Mouse (Mus musculus) stomach, embryonic 14.5 days (tissue): ENCODE results near the gene Dqx1. TPM values are rescaled to one million over a fixed set of nuclear protein-coding genes. Genes with fewer than 3 reads are reported as not detected.

Experiments used
- ATAC-seq: fragments of 200-750 bp; cut with Nextera tagmentation; 2 replicates; pipeline ENCODE4 v1.8.0; 2017; ENCODE audit warnings: low read depth, moderate TSS enrichment; ENCODE audit not compliant: insufficient number of reproducible peaks, insufficient read depth, low FRiP score
- H3K27ac ChIP-seq: fragments of 300-500 bp; sonication (generic); 2 replicates; pipeline ENCODE4 v1.5.1; 2014; ENCODE audit warnings: mild to moderate bottlenecking, low read length, moderate library complexity, mixed read lengths
- H3K27me3 ChIP-seq: fragments of 300-500 bp; sonication (generic); 2 replicates; pipeline ENCODE4 v1.6.1; 2014; ENCODE audit warnings: low read length, control low read depth, mixed read lengths; ENCODE audit not compliant: control insufficient read depth, insufficient read depth
- H3K36me3 ChIP-seq: fragments of 300-500 bp; sonication (generic); 2 replicates; pipeline ENCODE4 v1.6.1; 2014; ENCODE audit warnings: mild to moderate bottlenecking, control low read depth, low read length, moderate library complexity, mixed read lengths; ENCODE audit not compliant: control insufficient read depth, insufficient read depth
- H3K4me1 ChIP-seq: fragments of 300-500 bp; sonication (generic); 2 replicates; pipeline ENCODE4 v1.6.1; 2014; ENCODE audit warnings: low read length, control low read depth, mixed read lengths; ENCODE audit not compliant: control insufficient read depth, insufficient read depth
- H3K4me2 ChIP-seq: fragments of 300-500 bp; sonication (generic); replicated peaks from 2 replicates; pipeline ENCODE4 v1.6.1; 2014; ENCODE audit warnings: low read depth, low read length, control low read depth
- H3K4me3 ChIP-seq: fragments of 300-500 bp; sonication (generic); 2 replicates; pipeline ENCODE4 v1.5.1; 2014; ENCODE audit warnings: low read depth, low read length, control low read depth
- H3K9ac ChIP-seq: fragments of 300-500 bp; sonication (generic); replicated peaks from 2 replicates; pipeline ENCODE4 v1.6.1; 2014; ENCODE audit warnings: low read depth, mild to moderate bottlenecking, control low read depth, low read length, moderate library complexity, mixed read lengths
- H3K9me3 ChIP-seq: fragments of 300-500 bp; sonication (generic); 2 replicates; pipeline ENCODE4 v1.6.1; 2016; ENCODE audit warnings: low read depth, low read length, control low read depth; ENCODE audit not compliant: control insufficient read depth
- WGBS: fragments of 180-500 bp; shearing (Covaris S2); extraction: QIAGEN DNeasy Blood & Tissue Kit; methylation state at CpG from one replicate; pipeline ENCODE4 v1.1.7; 2014; 5-methylcytosine and 5-hydroxymethylcytosine counted together
- polyA plus RNA-seq: library from polyadenylated mRNA; unstranded; fragments of >200 nt; fragmentation: Nextera tagmentation; extraction: Ambion mirVana; gene quantifications from 2 replicates; pipeline ENCODE4 v1.2.1, GENCODE M21; 2014

Dqx1 gene
- polyA plus RNA-seq, 1 experiment from 2014 or later: 4.2 TPM

- Histone ChIP-seq H3K4me1 (peaks cover 20% of the 10 kb centered on the region), H3K36me3 (peaks cover 13% of the 10 kb centered on the region), H3K4me3 (peak within 1 kb of the TSS; percentile 98), H3K9me3 (no peaks in the 10 kb centered on the region), H3K4me2 (peak within 1 kb of the TSS; percentile 94), H3K27me3 (no peaks in the 10 kb centered on the region), H3K9ac (peak within 1 kb of the TSS; percentile 93), H3K27ac (peak within 1 kb of the TSS; percentile 78)
- ATAC-seq: peak; percentile 3; the same call in 1 of the 2 replicates
- WGBS: under 1% methylated on average over 50 of the region's 50 CpGs
Measured at GRCm38 (mm10) chr6:83054871-83055431, 2.7 kb upstream of the Dqx1 start, which contains the start of gene Htra2. Htra2 (minus strand) TSS chr6:83055273.

GRCm38 (mm10) chr6:83058725-83059124 is 1.1 kb downstream of the Dqx1 start:
- Histone ChIP-seq H3K27me3 (peaks cover 8% of the 10 kb centered on the region), H3K27ac (no peak overlapping the region), H3K9ac (no peak overlapping the region), H3K9me3 (no peaks in the 10 kb centered on the region), H3K4me3 (no peak overlapping the region), H3K4me1 (peaks cover 10% of the 10 kb centered on the region; the same call in 1 of the 2 replicates), H3K36me3 (peaks cover 8% of the 10 kb centered on the region), H3K4me2 (peak overlapping the region; percentile 23)
- WGBS: 80% methylated on average over 2 of the region's 2 CpGs
- no peak for ATAC-seq

- Histone ChIP-seq H3K36me3 (no peaks in the 10 kb centered on the region), H3K4me1 (peaks cover under 1% of the 10 kb centered on the region; the same call in 1 of the 2 replicates), H3K27me3 (peaks cover 71% of the 10 kb centered on the region), H3K9ac (no peak overlapping the region), H3K9me3 (no peaks in the 10 kb centered on the region), H3K27ac (no peak overlapping the region), H3K4me2 (no peak overlapping the region), H3K4me3 (no peak overlapping the region)
- WGBS: 39% methylated on average over 8 of the region's 8 CpGs
- no peak for ATAC-seq
Measured at GRCm38 (mm10) chr6:83065995-83066394, 8.4 kb downstream of the Dqx1 start.

- H3K27me3 ChIP-seq: peaks cover 75% of the 10 kb centered on the region
- 25% methylated on average over 6 of the region's 6 CpGs for WGBS
- no peak for ATAC-seq
Measured at GRCm38 (mm10) chr6:83066441-83066840, 8.8 kb downstream of the Dqx1 start.

GRCm38 (mm10) chr6:83068221-83068620 is 10.6 kb downstream of the Dqx1 start:
- no peaks in the 10 kb centered on the region for H3K36me3 ChIP-seq

More at GRCm38 (mm10) chr6:83066441-83066840, 8.8 kb downstream of the Dqx1 start:
- Histone ChIP-seq H3K4me1 (peaks cover 5% of the 10 kb centered on the region; the same call in 1 of the 2 replicates), H3K9ac (no peak overlapping the region), H3K36me3 (no peaks in the 10 kb centered on the region), H3K4me3 (no peak overlapping the region), H3K9me3 (no peaks in the 10 kb centered on the region), H3K4me2 (no peak overlapping the region), H3K27ac (no peak overlapping the region)

GRCm38 (mm10) chr6:83068706-83069487 is 11.3 kb downstream of the Dqx1 start:
- 1% methylated on average over 81 of the region's 81 CpGs for WGBS
- Histone ChIP-seq H3K4me2 (peak overlapping the region; percentile 28), H3K27ac (no peak overlapping the region), H3K36me3 (no peaks in the 10 kb centered on the region), H3K9ac (no peak overlapping the region), H3K9me3 (no peaks in the 10 kb centered on the region), H3K4me1 (peaks cover 5% of the 10 kb centered on the region; the same call in 1 of the 2 replicates), H3K27me3 (peaks cover 83% of the 10 kb centered on the region), H3K4me3 (peak overlapping the region; percentile 26)
- no peak for ATAC-seq

More at GRCm38 (mm10) chr6:83068221-83068620, 10.6 kb downstream of the Dqx1 start:
- no peak for ATAC-seq
- Histone ChIP-seq H3K4me1 (peaks cover 5% of the 10 kb centered on the region; the same call in 1 of the 2 replicates), H3K27ac (no peak overlapping the region), H3K9me3 (no peaks in the 10 kb centered on the region), H3K4me3 (peak overlapping the region; percentile 26; the same call in 1 of the 2 replicates), H3K4me2 (peak overlapping the region; percentile 28; the same call in 1 of the 2 replicates), H3K9ac (no peak overlapping the region), H3K27me3 (peaks cover 84% of the 10 kb centered on the region)
- 6% methylated on average over 8 of the region's 8 CpGs for WGBS

- H3K9me3 ChIP-seq: no peaks in the 10 kb centered on the region
- ATAC-seq: peak; percentile 17; the same call in 1 of the 2 replicates
- no peak overlapping the region for H3K27ac ChIP-seq
- peak overlapping the region; percentile 26 for H3K4me3 ChIP-seq
- WGBS: under 1% methylated on average over 69 of the region's 69 CpGs
- H3K36me3 ChIP-seq: no peaks in the 10 kb centered on the region
- H3K27me3 ChIP-seq: peaks cover 83% of the 10 kb centered on the region
- peak overlapping the region; percentile 3; the same call in 1 of the 2 replicates for H3K4me2 ChIP-seq
- no peak overlapping the region for H3K9ac ChIP-seq
- peaks cover 5% of the 10 kb centered on the region; the same call in 1 of the 2 replicates for H3K4me1 ChIP-seq
Measured at GRCm38 (mm10) chr6:83069488-83070246, 12.0 kb downstream of the Dqx1 start.

GRCm38 (mm10) chr6:83070247-83070310 is 12.4 kb downstream of the Dqx1 start, which contains the start of gene Tlx2:
Tlx2 (minus strand) TSS chr6:83070293.
- ATAC-seq: no peak
- peak within 1 kb of the TSS; percentile 3; the same call in 1 of the 2 replicates for H3K27ac ChIP-seq
- no peaks in the 10 kb centered on the region for H3K36me3 ChIP-seq
- peaks cover 81% of the 10 kb centered on the region for H3K27me3 ChIP-seq
- peaks cover 5% of the 10 kb centered on the region; the same call in 1 of the 2 replicates for H3K4me1 ChIP-seq
- WGBS: 1% methylated on average over 10 of the region's 10 CpGs
- no peaks in the 10 kb centered on the region for H3K9me3 ChIP-seq
- peak within 1 kb of the TSS; percentile 26 for H3K4me3 ChIP-seq
- H3K9ac ChIP-seq: no peak within 1 kb of the TSS
- H3K4me2 ChIP-seq: peak within 1 kb of the TSS; percentile 28
